9 mouse cellular contexts compared by ENCODE assay signal in the genomic region with DNA sequence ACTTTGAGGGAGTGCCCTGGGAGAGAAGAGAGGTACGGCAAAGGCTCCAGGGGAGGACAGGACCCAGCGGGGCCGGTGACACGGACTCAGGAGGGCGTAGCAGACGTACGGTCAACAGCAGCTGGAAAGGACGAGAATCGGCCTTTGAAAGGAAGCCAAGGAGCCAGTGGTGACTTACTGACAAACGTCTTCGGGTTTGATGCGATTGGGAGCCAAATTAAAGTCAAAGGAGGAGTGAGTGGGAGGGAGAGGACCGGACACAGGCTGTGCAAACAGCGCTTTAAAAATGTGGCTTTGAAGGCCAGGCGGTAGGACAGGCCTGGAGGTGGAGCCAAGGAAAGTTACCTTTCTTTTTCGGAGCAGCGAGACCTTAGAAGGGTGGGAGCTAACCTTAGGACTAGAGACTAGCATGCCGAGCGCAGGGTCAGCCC.
A peak's percentile ranks its signal among the peaks of the same experiment; 100 is the strongest.
DNase-seq lines count a peak whose midpoint lies in the region; ATAC-seq and TF ChIP-seq lines count a peak whose summit lies in the region.
"Had no signal": no experiment of that assay in that cellular context is flagged by ENCODE, and none has a peak within 500 bp of the region (broad histone marks: within the 10 kb centered on the region; RNA-seq: fewer than 3 reads in every experiment).

No protein-coding gene starts in this region.

- WGBS in intestine, embryonic 15.5 days: 28% methylated on average over 19 of the region's 19 CpGs

- no peak for TF ChIP-seq CTCF in layer of hippocampus, adult 2 months (conservative IDR thresholded peaks at IDR 0.05)

- H3K36me3 ChIP-seq in erythroblast, embryonic 14.5 days (ENCODE audit: control insufficient read depth): peaks cover 42% of the 10 kb centered on the region
- no peaks in the 10 kb centered on the region for H3K36me3 ChIP-seq in intestine, embryonic 15.5 days

- peaks cover 2% of the 10 kb centered on the region; the same call in 1 of the 2 replicates for H3K27me3 ChIP-seq in erythroblast, embryonic 14.5 days (ENCODE audit: control insufficient read depth)
- no peaks in the 10 kb centered on the region for H3K27me3 ChIP-seq in intestine, embryonic 15.5 days (replicated peaks)
- H3K27me3 ChIP-seq: megakaryocyte, embryonic 14.5 days had no signal

- ATAC-seq in erythroblast, adult 5-6 weeks (replicated peaks; ENCODE audit: low FRiP score, poor library complexity, severe bottlenecking): no peak
- peak; percentile 32 for ATAC-seq in intestine, embryonic 15.5 days

- H3K4me3 ChIP-seq in erythroblast, embryonic 14.5 days (replicated peaks): peak overlapping the region; percentile 31
- H3K4me3 ChIP-seq in intestine, embryonic 15.5 days (replicated peaks): peak overlapping the region; percentile 15
- no peak overlapping the region for H3K4me3 ChIP-seq in layer of hippocampus, adult 2 months
- H3K4me3 ChIP-seq: megakaryocyte, embryonic 14.5 days had no signal

- DNase-seq in adrenal gland, postnatal 36 days: peak; percentile 65 to 69
- DNase-seq in lung, postnatal 14 days: peak; percentile 36
- no peak for DNase-seq in right cerebral cortex, postnatal 10 days (ENCODE audit: low spot score in 2 of 2)
- DNase-seq in right cerebral cortex, postnatal 4 days: no peak
- no peak for DNase-seq in layer of hippocampus, adult 2 months (ENCODE audit: low spot score in 2 of 2)

- peaks cover 88% of the 10 kb centered on the region for H3K4me1 ChIP-seq in erythroblast, embryonic 14.5 days (ENCODE audit: control insufficient read depth)
- H3K4me1 ChIP-seq in intestine, embryonic 15.5 days (replicated peaks): peaks cover 16% of the 10 kb centered on the region

- no peaks in the 10 kb centered on the region for H3K9me3 ChIP-seq in erythroblast, embryonic 14.5 days (ENCODE audit: control insufficient read depth, low read length)
- no peaks in the 10 kb centered on the region for H3K9me3 ChIP-seq in intestine, embryonic 15.5 days
- H3K9me3 ChIP-seq: megakaryocyte, embryonic 14.5 days had no signal

- peak overlapping the region; percentile 23; the same call in 1 of the 2 replicates for H3K9ac ChIP-seq in intestine, embryonic 15.5 days

- peak overlapping the region; percentile 52 for H3K4me2 ChIP-seq in intestine, embryonic 15.5 days (replicated peaks)

- peak overlapping the region; percentile 9; the same call in 1 of the 2 replicates for H3K27ac ChIP-seq in intestine, embryonic 15.5 days
- H3K27ac ChIP-seq in layer of hippocampus, adult 2 months: no peak overlapping the region

Comparison
In these comparisons a context has a peak if more than half of its experiments do, and no peak if none do; other contexts are left out.
1. DNase-seq: peak in adrenal gland, postnatal 36 days (2 of 2) and lung, postnatal 14 days (single experiment); none in right cerebral cortex, postnatal 10 days (0 of 2), right cerebral cortex, postnatal 4 days (single experiment) and layer of hippocampus, adult 2 months (0 of 2).